Mouse (Mus musculus) testis, adult 2 months (tissue): Measurements from ENCODE around the gene Nectin1.

Source experiments
- CTCF ChIP-seq: fragments of 200-500 bp; IDR thresholded peaks from 2 replicates; pipeline ENCODE4 v1.5.1; 2012; ENCODE audit warnings: low read depth, mild to moderate bottlenecking, inconsistent platforms, low read length, moderate library complexity; ENCODE audit not compliant: control insufficient read depth, insufficient read depth, insufficient replicate concordance
- POLR2A ChIP-seq: fragments of 200-500 bp; IDR thresholded peaks from 2 replicates; pipeline ENCODE4 v1.6.1; 2012; ENCODE audit warnings: low read depth, mild to moderate bottlenecking, inconsistent platforms, low read length, moderate library complexity; ENCODE audit not compliant: control insufficient read depth

DNA sequence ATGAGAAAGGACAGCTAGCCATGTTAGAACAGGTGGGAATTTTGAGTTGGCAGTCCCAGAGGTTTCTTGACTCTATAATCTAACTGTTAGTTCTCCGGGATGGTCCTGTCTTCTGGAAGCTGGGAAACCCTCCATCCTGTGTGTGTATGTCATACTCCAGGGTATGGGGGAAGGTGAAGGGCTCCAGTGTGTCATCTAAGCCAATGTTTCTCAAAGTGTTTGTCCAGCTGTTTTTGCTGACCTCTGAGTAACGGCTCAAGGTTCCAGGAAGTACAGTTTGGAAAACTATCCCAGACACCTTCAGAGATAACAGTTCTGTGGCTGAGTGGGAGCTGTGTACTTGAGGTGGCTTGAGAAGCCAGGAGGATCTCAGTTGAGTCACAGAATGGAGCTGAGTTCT lies 56.7 kb downstream of the Nectin1 start:
- TF ChIP-seq CTCF (no peak), POLR2A (no peak)
